Mouse (Mus musculus) lung, postnatal 36 days (tissue): ENCODE measurements around the gene Arid3a.
A peak's percentile ranks its signal among the peaks of the same experiment; 100 is the strongest.

Source experiments
- DNase-seq: peaks from one replicate; pipeline ENCODE4 v3.0.0; 2022; ENCODE audit warnings: mixed read lengths

The Arid3a gene

GRCm38 (mm10) chr10:79909092-79909922 lies 17.5 kb upstream of the Arid3a start:
- peak; percentile 52 for DNase-seq

- DNase-seq: no peak
Observed at GRCm38 (mm10) chr10:79910556-79910955, 16.3 kb upstream of the Arid3a start, which contains the start of gene Gm26602. Gm26602 (plus strand) TSS chr10:79910856.

- no peak for DNase-seq
Observed at GRCm38 (mm10) chr10:79912412-79912811, 14.4 kb upstream of the Arid3a start.

- no peak for DNase-seq
Observed at GRCm38 (mm10) chr10:79914131-79914947, 12.5 kb upstream of the Arid3a start.

GRCm38 (mm10) chr10:79914948-79915596 lies 11.8 kb upstream of the Arid3a start:
- DNase-seq: peak; percentile 72

GRCm38 (mm10) chr10:79916081-79916480 lies 10.8 kb upstream of the Arid3a start:
- no peak for DNase-seq

- peak; percentile 94 for DNase-seq
Observed at GRCm38 (mm10) chr10:79916808-79917531, 9.9 kb upstream of the Arid3a start, which contains the start of gene Kiss1r. Kiss1r (plus strand) TSS chr10:79916971.

- DNase-seq: no peak
Observed at GRCm38 (mm10) chr10:79917532-79918100, 9.2 kb upstream of the Arid3a start.

GRCm38 (mm10) chr10:79918231-79919078 lies 8.4 kb upstream of the Arid3a start:
- peak; percentile 56 for DNase-seq

GRCm38 (mm10) chr10:79919251-79919849 lies 7.5 kb upstream of the Arid3a start:
- peak; percentile 67 for DNase-seq

GRCm38 (mm10) chr10:79920056-79920890 lies 6.6 kb upstream of the Arid3a start:
- no peak for DNase-seq

- DNase-seq: no peak
Observed at GRCm38 (mm10) chr10:79920958-79921535, 5.8 kb upstream of the Arid3a start, which contains the start of gene R3hdm4. R3hdm4 (minus strand) TSS chr10:79921208.

GRCm38 (mm10) chr10:79921572-79921971 lies 5.3 kb upstream of the Arid3a start:
- DNase-seq: no peak

GRCm38 (mm10) chr10:79924998-79925784 lies 1.7 kb upstream of the Arid3a start:
- peak; percentile 95 for DNase-seq

GRCm38 (mm10) chr10:79925785-79926490 lies 905 bp upstream of the Arid3a start:
- no peak for DNase-seq

- DNase-seq: peak; percentile 58
Observed at GRCm38 (mm10) chr10:79927324-79928029, 634 bp downstream of the Arid3a start.
